Mouse (Mus musculus): ENCODE results near the gene Kdm2b. TPM values are rescaled to one million over a fixed set of nuclear protein-coding genes. Genes with fewer than 3 reads are reported as not detected.
A peak's percentile ranks its signal among the peaks of the same experiment; 100 is the strongest.
"Not testable (repeated sequence)": the region's sequence is repeated elsewhere in the genome, so short reads cannot be mapped to it uniquely, and the experiment has no call there.

Kdm2b gene
- polyA plus RNA-seq, 1 experiment from 2014 or later: 35.6 TPM

DNA sequence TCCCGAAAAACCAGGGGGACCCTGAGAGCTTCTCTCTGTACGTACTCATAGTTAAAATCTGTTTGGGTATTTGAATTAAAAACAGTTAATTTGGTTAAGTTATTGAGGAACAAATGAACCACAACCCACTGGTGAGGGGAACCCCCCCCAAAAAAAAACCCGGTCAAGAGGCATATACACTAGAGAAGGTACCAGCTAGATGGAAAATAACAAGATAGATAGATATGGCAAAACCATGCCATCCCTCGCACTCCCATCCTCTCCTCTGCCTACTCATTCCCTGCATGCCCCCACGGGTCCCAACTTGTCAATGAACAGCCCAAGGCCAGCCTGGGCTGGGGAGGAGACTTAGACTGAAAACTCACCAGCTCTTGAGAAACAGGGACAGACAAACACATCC, 5.1 kb downstream of the Kdm2b start:
- ChIA-PET CTCF (interaction anchor here (0.7 kb wide), 1 partner anchor 29 kb away, joined by 4 read pairs; no protein-coding TSS in a partner anchor), POLR2A (no interaction called here)
- DNase-seq (ENCODE audit: low read depth, low spot score): no peak
- H3K27me3 ChIP-seq: no peaks in the 10 kb centered on the region
- no peak for TF ChIP-seq CTCF (IDR thresholded peaks at IDR 0.05)
- in situ Hi-C loops (cut with MboI; ENCODE audit: low pct_unique_long_range_greater_than_20kb): no loop called here
- no peak for ATAC-seq

DNA sequence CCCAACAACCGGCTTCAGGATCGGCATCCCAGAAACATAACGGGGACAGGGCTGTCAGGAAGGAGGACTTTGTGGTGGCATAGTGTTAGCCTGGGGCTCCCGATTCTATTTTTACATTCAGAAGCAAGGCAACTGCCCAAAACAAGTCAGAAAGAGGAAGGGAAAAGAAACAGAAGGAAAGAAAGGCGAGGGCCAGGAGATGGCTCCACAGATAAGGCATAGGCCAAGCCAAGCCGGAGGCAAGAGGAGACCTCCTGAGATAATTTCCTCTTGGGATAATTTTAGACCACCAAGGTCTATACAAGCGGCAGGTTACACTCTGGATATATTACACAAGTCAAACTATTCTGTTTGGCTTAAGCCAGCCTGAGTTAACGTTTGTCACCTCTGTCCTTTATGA, 10.7 kb downstream of the Kdm2b start:
- ChIA-PET POLR2A (no interaction called here), CTCF (interaction anchor here (0.8 to 0.9 kb wide), 2 partner anchors 9 to 36 kb away, joined by 3 read pairs; partner anchors contain the start of gene Orai1)
- DNase-seq (ENCODE audit: low read depth, low spot score) (no peak), ATAC-seq (no peak)
- in situ Hi-C loops (cut with MboI; ENCODE audit: low pct_unique_long_range_greater_than_20kb): no loop called here
- H3K27me3 ChIP-seq: no peaks in the 10 kb centered on the region
- no peak for TF ChIP-seq CTCF (IDR thresholded peaks at IDR 0.05)

DNA sequence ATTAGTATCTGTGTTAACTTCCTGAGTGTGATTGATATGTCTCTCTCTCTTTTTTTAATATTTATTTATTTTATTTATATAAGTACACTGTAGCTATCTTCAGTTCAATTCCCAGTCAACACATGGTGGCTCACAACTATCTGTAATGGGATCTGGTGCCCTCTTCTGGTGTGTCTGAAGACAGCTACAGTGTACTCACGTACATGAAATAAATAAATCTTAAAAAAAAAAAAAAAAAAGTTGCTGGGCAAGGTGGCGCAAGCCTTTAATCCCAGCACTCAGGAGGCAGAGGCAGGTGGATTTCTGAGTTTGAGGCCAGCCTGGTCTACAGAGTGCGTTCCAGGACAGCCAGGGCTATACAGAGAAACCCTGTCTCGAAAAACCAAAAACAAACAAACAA, 14.9 kb downstream of the Kdm2b start:
- ChIA-PET CTCF (interaction anchor here (1.2 to 3.2 kb wide), 3 partner anchors 12 to 71 kb away, joined by 3 to 14 read pairs (median 4); no protein-coding TSS in a partner anchor), POLR2A (interaction anchor here (1.0 kb wide), 1 partner anchor 73 kb away, joined by 3 read pairs; no protein-coding TSS in a partner anchor)
- DNase-seq (ENCODE audit: low read depth, low spot score); ATAC-seq; H3K27me3 ChIP-seq; in situ Hi-C loops (cut with MboI; ENCODE audit: low pct_unique_long_range_greater_than_20kb): not testable (repeated sequence)
- peak; percentile 38 for TF ChIP-seq CTCF (IDR thresholded peaks at IDR 0.05)

DNA sequence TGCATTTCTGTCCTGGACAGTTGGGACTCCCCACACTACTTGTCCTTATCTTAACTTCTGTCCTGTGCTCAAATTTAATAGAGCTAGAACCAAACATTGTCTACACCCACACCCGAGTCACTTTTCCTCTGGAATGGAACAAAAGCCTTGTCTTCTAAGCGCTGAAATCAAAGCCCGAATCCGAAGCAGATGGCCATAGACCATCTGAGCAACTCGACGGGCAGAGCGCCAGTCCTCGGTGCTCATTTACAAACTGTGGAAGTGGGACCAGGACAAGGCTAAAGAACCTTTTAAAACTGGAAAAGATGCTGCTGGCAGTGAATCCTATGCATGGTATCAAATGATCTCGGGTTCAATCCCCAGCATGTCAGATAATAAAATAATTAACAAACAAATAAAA, 17.5 kb downstream of the Kdm2b start:
- CTCF ChIA-PET: no interaction called here

DNA sequence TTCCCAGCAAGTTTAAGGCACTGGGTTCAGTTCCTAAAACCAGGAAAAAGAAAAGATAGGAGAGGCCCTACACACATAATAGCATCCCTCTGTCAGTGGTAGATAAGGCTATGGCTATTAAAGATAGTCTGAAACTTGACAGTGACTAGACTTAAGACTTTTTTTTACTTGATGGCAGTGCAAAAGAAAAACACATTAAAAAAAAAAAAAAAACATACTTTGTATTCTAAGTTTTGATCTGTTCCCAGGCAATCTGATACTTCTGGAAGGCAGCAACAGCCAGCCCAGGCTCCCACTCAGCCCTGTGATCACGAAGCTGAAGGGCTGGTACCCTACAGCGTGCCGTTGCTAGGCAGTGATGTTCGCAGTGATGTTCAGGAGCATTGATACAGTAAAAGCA, 18.2 kb downstream of the Kdm2b start:
- in situ Hi-C loops (cut with MboI; ENCODE audit: low pct_unique_long_range_greater_than_20kb): no loop called here
- no peak for TF ChIP-seq CTCF (IDR thresholded peaks at IDR 0.05)
- no peak for ATAC-seq
- ChIA-PET POLR2A (no interaction called here), CTCF (no interaction called here)
- H3K27me3 ChIP-seq: no peaks in the 10 kb centered on the region
- no peak for DNase-seq (ENCODE audit: low read depth, low spot score)

More for the DNA sequence above, 17.5 kb downstream of the Kdm2b start:
- no peaks in the 10 kb centered on the region for H3K27me3 ChIP-seq
- TF ChIP-seq CTCF (IDR thresholded peaks at IDR 0.05): no peak
- ATAC-seq: no peak
- POLR2A ChIA-PET: no interaction called here
- in situ Hi-C loops (cut with MboI; ENCODE audit: low pct_unique_long_range_greater_than_20kb): no loop called here
- no peak for DNase-seq (ENCODE audit: low read depth, low spot score)

DNA sequence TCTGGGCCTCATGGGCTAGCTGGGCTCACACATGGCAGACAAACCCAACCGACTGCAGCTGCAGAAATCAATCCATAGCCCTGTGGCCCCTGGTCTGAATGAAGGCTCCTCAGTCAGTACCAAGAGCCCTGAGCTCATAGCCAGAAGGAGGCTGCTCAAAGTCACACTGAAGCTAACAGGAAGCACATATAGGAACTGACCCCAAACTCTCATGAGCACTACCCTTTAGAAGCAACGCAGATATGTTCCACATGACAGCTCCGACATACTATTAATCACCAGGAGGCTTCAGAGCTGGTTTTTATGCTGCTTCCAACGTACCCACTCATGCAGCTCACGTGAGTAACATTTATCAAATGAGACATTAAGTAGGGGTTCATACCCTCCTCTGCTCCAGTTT, 19.6 kb downstream of the Kdm2b start:
- DNase-seq (ENCODE audit: low read depth, low spot score): no peak
- no peak for TF ChIP-seq CTCF (IDR thresholded peaks at IDR 0.05)
- ChIA-PET CTCF (interaction anchor here (0.9 to 2.5 kb wide), 8 partner anchors 10 to 202 kb away, joined by 3 to 10 read pairs (median 3); no protein-coding TSS in a partner anchor), POLR2A (no interaction called here)
- in situ Hi-C loops (cut with MboI; ENCODE audit: low pct_unique_long_range_greater_than_20kb): no loop called here
- ATAC-seq: no peak
- H3K27me3 ChIP-seq: no peaks in the 10 kb centered on the region

DNA sequence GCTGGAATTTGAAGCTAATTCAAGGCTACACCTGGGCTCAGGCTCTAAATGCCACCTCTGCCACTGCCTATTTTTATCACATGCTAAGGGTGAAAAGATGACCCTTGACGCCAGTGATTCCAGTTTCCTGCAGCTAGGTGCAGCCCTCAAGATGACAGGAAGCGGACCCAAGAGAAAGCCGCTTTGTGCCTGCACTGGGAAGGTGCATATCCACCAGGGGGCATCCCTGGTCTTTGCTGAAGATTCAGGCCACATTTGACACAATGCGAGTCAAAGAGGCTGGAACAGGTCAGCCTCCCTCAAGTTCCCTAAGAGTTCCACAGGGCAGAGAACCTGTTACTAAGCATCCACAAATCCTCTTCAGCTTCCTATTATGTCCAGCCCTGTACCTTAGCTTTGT, 21.3 kb downstream of the Kdm2b start:
- CTCF ChIA-PET: interaction anchor here (0.7 to 2.5 kb wide), 10 partner anchors 19 to 96 kb away, joined by 3 to 16 read pairs (median 6); partner anchors contain the start of gene Orai1
- no peak for ATAC-seq

DNA sequence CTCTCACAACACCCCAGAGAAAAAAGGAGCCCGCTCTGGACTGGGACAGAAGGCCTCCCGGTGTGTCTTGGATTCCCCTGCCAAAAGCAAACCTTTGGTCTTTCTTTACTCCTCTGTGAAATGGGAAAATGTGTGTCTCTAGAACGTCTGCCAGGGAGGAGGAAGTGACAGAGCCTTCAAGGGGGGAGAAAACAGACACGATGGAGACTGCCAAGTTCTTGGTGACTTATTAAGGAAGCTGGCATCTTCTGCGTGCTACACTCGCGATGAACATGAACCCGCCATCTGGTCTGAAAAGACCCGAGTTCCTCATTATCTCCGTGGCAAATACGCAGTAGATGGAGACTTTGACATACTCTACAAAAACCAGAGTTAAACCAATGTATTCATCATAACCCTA, 24.2 kb downstream of the Kdm2b start:
- in situ Hi-C loops (cut with MboI; ENCODE audit: low pct_unique_long_range_greater_than_20kb): loop anchor here (5.0 kb wide), 2 partner anchors 47 to 82 kb away; partner anchors contain the start of gene Morn3
- CTCF ChIA-PET: interaction anchor here (1.3 kb wide), 1 partner anchor 12 kb away, joined by 3 read pairs; no protein-coding TSS in a partner anchor
- ATAC-seq (no peak), DNase-seq (ENCODE audit: low read depth, low spot score) (no peak)
- H3K27me3 ChIP-seq: no peaks in the 10 kb centered on the region
- POLR2A ChIA-PET: interaction anchor here (0.9 kb wide), 1 partner anchor 10 kb away, joined by 3 read pairs; no protein-coding TSS in a partner anchor
- TF ChIP-seq CTCF (IDR thresholded peaks at IDR 0.05): no peak

More for the DNA sequence above, 21.3 kb downstream of the Kdm2b start:
- no peak for DNase-seq (ENCODE audit: low read depth, low spot score)
- POLR2A ChIA-PET: no interaction called here
- H3K27me3 ChIP-seq: no peaks in the 10 kb centered on the region
- TF ChIP-seq CTCF (IDR thresholded peaks at IDR 0.05): peak; percentile 89
- in situ Hi-C loops (cut with MboI; ENCODE audit: low pct_unique_long_range_greater_than_20kb): loop anchor here (5.0 kb wide), 2 partner anchors 44 to 79 kb away; partner anchors contain the start of gene Morn3

DNA sequence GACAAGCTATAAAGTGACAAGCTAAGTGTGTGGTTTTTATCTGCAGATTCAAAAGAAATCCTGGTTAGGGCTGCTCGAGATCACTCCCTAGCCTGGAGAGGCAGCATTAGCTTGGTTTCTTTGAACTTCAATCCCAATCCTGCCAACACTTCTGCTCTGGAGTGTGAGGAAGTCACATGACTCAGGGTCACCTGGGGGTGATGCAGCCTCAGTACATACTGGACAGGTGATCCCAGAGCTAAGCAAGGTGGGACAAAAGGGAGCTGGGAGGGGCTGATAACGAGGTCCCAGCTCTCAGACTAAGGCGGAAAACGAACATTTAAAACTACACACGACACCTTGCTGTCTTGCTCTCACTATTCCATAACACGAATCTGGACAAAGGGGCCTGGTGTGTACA, 24.8 kb downstream of the Kdm2b start:
- in situ Hi-C loops (cut with MboI; ENCODE audit: low pct_unique_long_range_greater_than_20kb): loop anchor here (5.0 kb wide), 2 partner anchors 47 to 82 kb away; partner anchors contain the start of gene Morn3
- no peak for ATAC-seq
- CTCF ChIA-PET: interaction anchor here (1.3 kb wide), 1 partner anchor 11 kb away, joined by 3 read pairs; no protein-coding TSS in a partner anchor
- no peaks in the 10 kb centered on the region for H3K27me3 ChIP-seq
- no peak for DNase-seq (ENCODE audit: low read depth, low spot score)
- no peak for TF ChIP-seq CTCF (IDR thresholded peaks at IDR 0.05)
- POLR2A ChIA-PET: interaction anchor here (0.9 kb wide), 1 partner anchor 10 kb away, joined by 3 read pairs; no protein-coding TSS in a partner anchor

DNA sequence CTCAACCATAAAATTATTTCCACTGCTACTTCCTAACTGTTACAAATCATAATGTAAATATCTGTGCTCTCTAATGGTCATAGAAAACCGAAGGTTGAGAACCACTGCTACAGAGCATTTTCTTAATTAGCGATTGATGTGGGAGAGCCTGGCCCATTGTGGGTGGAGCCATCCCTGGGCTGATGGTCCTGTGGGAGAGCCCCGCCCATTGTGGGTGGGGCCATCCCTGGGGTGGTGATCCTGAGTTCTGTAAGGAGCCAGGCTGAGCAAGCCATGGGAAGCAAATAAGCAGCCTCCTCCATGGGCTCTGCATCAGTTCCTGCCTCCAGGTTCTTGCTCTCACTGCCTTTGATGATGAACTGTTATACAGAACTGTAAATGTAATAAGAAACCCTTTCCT, 27.7 kb downstream of the Kdm2b start:
- no peak for TF ChIP-seq CTCF (IDR thresholded peaks at IDR 0.05)
- in situ Hi-C loops (cut with MboI; ENCODE audit: low pct_unique_long_range_greater_than_20kb): no loop called here
- CTCF ChIA-PET: no interaction called here
- ATAC-seq: no peak
- POLR2A ChIA-PET: no interaction called here
- H3K27me3 ChIP-seq: no peaks in the 10 kb centered on the region
- no peak for DNase-seq (ENCODE audit: low read depth, low spot score)

DNA sequence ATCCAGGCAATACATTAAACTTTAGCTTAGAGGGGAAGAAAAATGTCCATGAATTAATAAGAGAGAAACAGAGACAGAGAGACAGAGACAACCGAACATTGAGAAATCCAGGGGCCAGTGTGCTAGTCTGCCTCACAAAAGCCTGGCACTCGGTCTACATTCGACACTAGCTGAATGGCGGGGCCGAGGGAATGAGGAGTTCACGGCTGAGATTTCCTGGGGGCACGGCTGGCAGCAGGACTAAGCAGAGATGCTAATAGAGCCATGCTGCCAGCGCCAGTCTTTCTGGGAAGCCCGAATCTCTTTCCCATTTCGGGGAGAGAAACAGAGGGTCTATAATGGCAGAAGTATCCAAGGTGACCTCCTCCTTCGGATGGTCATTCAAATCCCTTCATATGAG, 30.2 kb downstream of the Kdm2b start:
- no peak for TF ChIP-seq CTCF (IDR thresholded peaks at IDR 0.05)
- CTCF ChIA-PET: no interaction called here
- ATAC-seq (no peak), DNase-seq (ENCODE audit: low read depth, low spot score) (no peak)
- no peaks in the 10 kb centered on the region for H3K27me3 ChIP-seq
- in situ Hi-C loops (cut with MboI; ENCODE audit: low pct_unique_long_range_greater_than_20kb): no loop called here
- POLR2A ChIA-PET: interaction anchor here (0.9 kb wide), 1 partner anchor 15 kb away, joined by 3 read pairs; no protein-coding TSS in a partner anchor
